Comparison of ENCODE assay signal across 14 mouse cellular contexts in the genomic region with DNA sequence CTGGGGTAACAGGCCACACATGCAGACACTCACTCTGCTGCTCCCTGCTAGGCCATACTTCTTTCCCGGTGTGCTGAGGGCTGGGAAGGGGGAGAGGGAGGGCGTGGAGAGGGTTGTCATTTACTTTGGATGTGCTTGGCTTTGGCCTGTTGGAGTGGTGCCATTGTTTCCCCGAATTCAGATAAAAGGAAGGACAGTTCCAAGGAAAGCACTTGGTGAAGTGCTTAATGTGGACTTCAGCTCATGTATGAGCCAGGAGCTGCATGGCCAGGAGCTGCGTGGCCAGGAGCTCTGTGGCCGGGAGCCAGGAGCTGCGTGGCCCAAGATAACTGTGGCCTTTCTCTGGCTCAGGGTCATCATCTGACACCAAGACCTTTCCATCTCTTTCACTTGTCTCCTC. TPM values are rescaled to one million over a fixed set of nuclear protein-coding genes. Genes with fewer than 3 reads are reported as not detected.
DNase-seq lines count a peak whose midpoint lies in the region; ATAC-seq lines count a peak whose summit lies in the region.
"Had no signal": no experiment of that assay in that cellular context is flagged by ENCODE, and none has a peak within 500 bp of the region (broad histone marks: within the 10 kb centered on the region; RNA-seq: fewer than 3 reads in every experiment).

No protein-coding gene starts in this region.

- no peak overlapping the region for H3K4me3 ChIP-seq in heart, embryonic 11.5 days (ENCODE audit: low read depth, low read length)
- no peak overlapping the region for H3K4me3 ChIP-seq in heart, embryonic 14.5 days (ENCODE audit: control insufficient read depth in 1 of 2, insufficient read depth in 1 of 2, low read depth in 1 of 2, low read length in 2 of 2)
- no peak overlapping the region for H3K4me3 ChIP-seq in midbrain, embryonic 16.5 days (ENCODE audit: low read depth, low read length)

- H3K27ac ChIP-seq in heart, embryonic 11.5 days (ENCODE audit: low read depth, low read length), result no peak overlapping the region
- peak overlapping the region; percentile 11 to 52; a peak in 3 of 4 replicates for H3K27ac ChIP-seq in heart, embryonic 14.5 days (replicated peaks in 1 of 2; ENCODE audit: control insufficient read depth in 1 of 2, insufficient read depth in 1 of 2, low read depth in 2 of 2, low read length in 2 of 2)
- no peak overlapping the region for H3K27ac ChIP-seq in midbrain, embryonic 16.5 days (ENCODE audit: low read length)

- peaks cover 11% of the 10 kb centered on the region for H3K4me1 ChIP-seq in heart, embryonic 11.5 days (ENCODE audit: control insufficient read depth, insufficient read depth, low read length)
- peaks cover 20 to 30% of the 10 kb centered on the region in 2 experiments for H3K4me1 ChIP-seq in heart, embryonic 14.5 days (ENCODE audit: control insufficient read depth in 2 of 2, insufficient read depth in 2 of 2, low read length in 2 of 2)
- H3K4me1 ChIP-seq in midbrain, embryonic 16.5 days (ENCODE audit: control insufficient read depth, insufficient read depth, low read length), result peaks cover 4% of the 10 kb centered on the region; the same call in 1 of the 2 replicates

- DNase-seq in heart, adult 18-20 months, result peak; percentile 87 to 90
- peak; percentile 90 for DNase-seq in adrenal gland, adult 8-10 months
- peak; percentile 33 for DNase-seq in lung, postnatal 14 days
- no peak for DNase-seq in layer of hippocampus, postnatal 36 days
- DNase-seq in thymus, postnatal 25 days, result no peak
- DNase-seq: B cell, adult 2 months; cerebellum, postnatal 25 days; kidney, adult 11 months; thymus, adult 2 months had no signal

- H3K27me3 ChIP-seq in heart, embryonic 11.5 days (ENCODE audit: control insufficient read depth, insufficient read depth, low read length), result no peaks in the 10 kb centered on the region
- no peaks in the 10 kb centered on the region for H3K27me3 ChIP-seq in heart, embryonic 14.5 days (ENCODE audit: control insufficient read depth, insufficient read depth, low read length)
- H3K27me3 ChIP-seq in midbrain, embryonic 16.5 days (ENCODE audit: control insufficient read depth, insufficient read depth, low read depth, low read length), result no peaks in the 10 kb centered on the region

- ATAC-seq in heart, embryonic 11.5 days (replicated peaks; ENCODE audit: insufficient number of reproducible peaks, low FRiP score, low TSS enrichment), result no peak
- ATAC-seq in heart, embryonic 14.5 days (ENCODE audit: insufficient number of reproducible peaks, insufficient read depth, low FRiP score, low read depth), result peak; percentile 13; the same call in 1 of the 2 replicates
- no peak for ATAC-seq in midbrain, embryonic 16.5 days
- ATAC-seq: forebrain, embryonic 16.5 days had no signal

- H3K9ac ChIP-seq in heart, embryonic 11.5 days (ENCODE audit: low read depth, low read length), result no peak overlapping the region
- no peak overlapping the region for H3K9ac ChIP-seq in heart, embryonic 14.5 days (ENCODE audit: low read length)
- no peak overlapping the region for H3K9ac ChIP-seq in midbrain, embryonic 16.5 days (ENCODE audit: low read depth, low read length)

- 69% methylated on average over 6 of the region's 6 CpGs for WGBS in heart, embryonic 11.5 days (ENCODE audit: insufficient replicate concordance)
- 34% methylated on average over 6 of the region's 6 CpGs for WGBS in heart, embryonic 14.5 days
- WGBS in midbrain, embryonic 16.5 days, result 82% methylated on average over 6 of the region's 6 CpGs

- H3K36me3 ChIP-seq in heart, embryonic 11.5 days (ENCODE audit: control insufficient read depth, insufficient read depth, low read length), result no peaks in the 10 kb centered on the region
- H3K36me3 ChIP-seq in heart, embryonic 14.5 days (ENCODE audit: control insufficient read depth, insufficient read depth, low read length), result no peaks in the 10 kb centered on the region
- H3K36me3 ChIP-seq in midbrain, embryonic 16.5 days (ENCODE audit: control insufficient read depth, insufficient read depth, low read length), result no peaks in the 10 kb centered on the region
- H3K36me3 ChIP-seq: G1E had no signal

- no peak overlapping the region for H3K4me2 ChIP-seq in heart, embryonic 11.5 days
- H3K4me2 ChIP-seq in heart, embryonic 14.5 days (ENCODE audit: low read length), result no peak overlapping the region
- H3K4me2 ChIP-seq in midbrain, embryonic 16.5 days (ENCODE audit: low read length), result no peak overlapping the region

- H3K9me3 ChIP-seq in heart, embryonic 11.5 days (replicated peaks; ENCODE audit: control insufficient read depth, low read length), result no peaks in the 10 kb centered on the region
- no peaks in the 10 kb centered on the region for H3K9me3 ChIP-seq in heart, embryonic 14.5 days (ENCODE audit: control insufficient read depth, low read length)
- no peaks in the 10 kb centered on the region for H3K9me3 ChIP-seq in midbrain, embryonic 16.5 days (replicated peaks; ENCODE audit: control insufficient read depth, low read length, poor library complexity, severe bottlenecking)
- H3K9me3 ChIP-seq: G1E had no signal

RNA-seq across cellular contexts. Expression of gene Pex26, which starts 12.4 kb away (rescaled TPM):
- total RNA-seq in heart, adult 18-20 months (2021), result 1 to 10 TPM; 6.7 to 7.9 TPM
- 3.8 and 4.1 TPM in 2 replicates for polyA plus RNA-seq in heart, embryonic 11.5 days (2014; fragmentation: Nextera tagmentation; extraction: Ambion mirVana)
- 10 to 100 TPM; 12.8 to 16.4 (median 14.8) TPM for total RNA-seq in adrenal gland, adult 8-10 months (2022)
- polyA plus RNA-seq in heart, embryonic 14.5 days (2014; fragmentation: Nextera tagmentation; extraction: Ambion mirVana), result 3.0 and 5.9 TPM in 2 replicates
- total RNA-seq in layer of hippocampus, postnatal 36 days (2021), result 10 to 100 TPM; 11.6 to 11.9 TPM
- polyA plus RNA-seq in midbrain, embryonic 16.5 days (2015; fragmentation: Nextera tagmentation; extraction: Ambion mirVana), result 17.6 and 18.6 TPM in 2 replicates

RNA-seq across cellular contexts. Expression of gene Tuba8, which starts 39.4 kb away (rescaled TPM):
- 100 to 1,000 TPM; 145 to 182 TPM for total RNA-seq in heart, adult 18-20 months (2021)
- polyA plus RNA-seq in heart, embryonic 11.5 days (2014; fragmentation: Nextera tagmentation; extraction: Ambion mirVana), result 0.59 and 1.0 TPM in 2 replicates
- 1 to 10 TPM; 1.8 to 7.9 (median 4.5) TPM for total RNA-seq in adrenal gland, adult 8-10 months (2022)
- 0.18 TPM in 1 of 2 replicates, not detected in the other for polyA plus RNA-seq in heart, embryonic 14.5 days (2014; fragmentation: Nextera tagmentation; extraction: Ambion mirVana)
- 1 to 10 TPM; 4.9 to 6.9 TPM for total RNA-seq in layer of hippocampus, postnatal 36 days (2021)
- 1.2 and 1.3 TPM in 2 replicates for polyA plus RNA-seq in midbrain, embryonic 16.5 days (2015; fragmentation: Nextera tagmentation; extraction: Ambion mirVana)

RNA-seq across cellular contexts. Expression of gene Mical3, which starts 40.3 kb away (rescaled TPM):
- total RNA-seq in heart, adult 18-20 months (2021), result 100 to 1,000 TPM; 109 to 123 TPM
- 32.3 and 53.2 TPM in 2 replicates for polyA plus RNA-seq in heart, embryonic 11.5 days (2014; fragmentation: Nextera tagmentation; extraction: Ambion mirVana)
- 10 to 100 TPM; 41.6 to 78.2 (median 55.4) TPM for total RNA-seq in adrenal gland, adult 8-10 months (2022)
- 41.3 and 46.2 TPM in 2 replicates for polyA plus RNA-seq in heart, embryonic 14.5 days (2014; fragmentation: Nextera tagmentation; extraction: Ambion mirVana)
- total RNA-seq in layer of hippocampus, postnatal 36 days (2021), result 100 to 1,000 TPM in 1 of 2 experiments, 10 to 100 TPM in 1; 88.3 to 103 TPM
- polyA plus RNA-seq in midbrain, embryonic 16.5 days (2015; fragmentation: Nextera tagmentation; extraction: Ambion mirVana), result 37.0 and 43.2 TPM in 2 replicates

Comparison
In these comparisons a context has a peak if more than half of its experiments do, and no peak if none do; other contexts are left out.
1. H3K27ac ChIP-seq: peak in heart, embryonic 14.5 days (2 of 2); none in heart, embryonic 11.5 days (single experiment) and midbrain, embryonic 16.5 days (single experiment).
2. DNase-seq: peak in heart, adult 18-20 months (2 of 2), adrenal gland, adult 8-10 months (single experiment) and lung, postnatal 14 days (single experiment); none in layer of hippocampus, postnatal 36 days (0 of 2) and thymus, postnatal 25 days (single experiment).
3. RNA of gene Tuba8, which starts 39.4 kb away (total RNA-seq): 145 to 182 TPM in heart, adult 18-20 months; 4.9 to 6.9 TPM in layer of hippocampus, postnatal 36 days and 1.8 to 7.9 TPM in adrenal gland, adult 8-10 months; every median in the first group is over 10 times any median in the second.